Mouse (Mus musculus) bone marrow macrophage, adult 2 months (primary cell): ENCODE data around the gene Vrk3. TPM values are rescaled to one million over a fixed set of nuclear protein-coding genes. Genes with fewer than 3 reads are reported as not detected.

ENCODE experiments used
- H3K27ac ChIP-seq: 2 replicates; pipeline ENCODE4 v1.5.1; 2012; ENCODE audit warnings: low read depth, low read length; ENCODE audit not compliant: insufficient read depth
- H3K4me1 ChIP-seq: 2 replicates; pipeline ENCODE4 v1.6.1; 2012; ENCODE audit warnings: low read length; ENCODE audit not compliant: control insufficient read depth, insufficient read depth
- H3K4me3 ChIP-seq: 2 replicates; pipeline ENCODE4 v1.5.1; 2012; ENCODE audit warnings: mild to moderate bottlenecking, low read length, moderate library complexity; ENCODE audit not compliant: insufficient read depth
- CTCF ChIP-seq: IDR thresholded peaks from 2 replicates; pipeline ENCODE4 v1.5.1; 2012; ENCODE audit warnings: low read depth, mild to moderate bottlenecking, low read length, moderate library complexity
- POLR2A ChIP-seq: IDR thresholded peaks from 2 replicates; pipeline ENCODE4 v1.6.1; 2012; ENCODE audit warnings: mild to moderate bottlenecking, low read depth, low read length, borderline replicate concordance
- polyA plus RNA-seq: library from polyadenylated mRNA; stranded (reverse); fragments of >200 nt; gene quantifications from 2 replicates; pipeline ENCODE4 v1.2.4, GENCODE M21; 2012; ENCODE audit not compliant: missing spikeins, insufficient read depth, insufficient read length

Vrk3 gene
- polyA plus RNA-seq, 1 experiment: 39.8 TPM

- TF ChIP-seq CTCF (no peak), POLR2A (no peak)
- H3K27ac ChIP-seq: peak overlapping the region; percentile 88
Observed at GRCm38 (mm10) chr7:44817441-44817840, 69.2 kb downstream of the Vrk3 start.

DNA sequence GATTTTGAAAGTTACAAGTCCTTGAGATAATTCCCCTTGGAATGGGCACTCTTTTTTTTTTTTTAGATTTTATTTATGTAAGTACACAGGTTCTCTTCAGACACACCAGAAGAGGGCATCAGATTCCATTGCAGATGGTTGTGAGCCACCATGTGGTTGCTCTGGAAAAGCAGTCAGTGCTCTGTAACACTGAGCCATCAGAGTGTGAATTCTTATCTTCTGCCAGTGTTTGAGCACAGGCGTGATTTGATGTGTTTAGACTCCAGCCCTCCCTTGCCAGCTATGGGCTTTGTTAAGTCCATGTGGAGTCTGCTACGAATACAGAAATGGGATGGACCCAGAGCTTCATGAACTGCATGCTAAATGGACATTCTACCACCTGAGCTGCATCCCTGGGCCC lies 70.0 kb downstream of the Vrk3 start:
- TF ChIP-seq POLR2A: no peak
- TF ChIP-seq CTCF: no peak
- Histone ChIP-seq H3K4me3 (peak overlapping the region; percentile 82), H3K4me1 (peaks cover 40% of the 10 kb centered on the region), H3K27ac (peak overlapping the region; percentile 88)

More at GRCm38 (mm10) chr7:44817441-44817840, 69.2 kb downstream of the Vrk3 start:
- peaks cover 34% of the 10 kb centered on the region for H3K4me1 ChIP-seq
- H3K4me3 ChIP-seq: peak overlapping the region; percentile 82

DNA sequence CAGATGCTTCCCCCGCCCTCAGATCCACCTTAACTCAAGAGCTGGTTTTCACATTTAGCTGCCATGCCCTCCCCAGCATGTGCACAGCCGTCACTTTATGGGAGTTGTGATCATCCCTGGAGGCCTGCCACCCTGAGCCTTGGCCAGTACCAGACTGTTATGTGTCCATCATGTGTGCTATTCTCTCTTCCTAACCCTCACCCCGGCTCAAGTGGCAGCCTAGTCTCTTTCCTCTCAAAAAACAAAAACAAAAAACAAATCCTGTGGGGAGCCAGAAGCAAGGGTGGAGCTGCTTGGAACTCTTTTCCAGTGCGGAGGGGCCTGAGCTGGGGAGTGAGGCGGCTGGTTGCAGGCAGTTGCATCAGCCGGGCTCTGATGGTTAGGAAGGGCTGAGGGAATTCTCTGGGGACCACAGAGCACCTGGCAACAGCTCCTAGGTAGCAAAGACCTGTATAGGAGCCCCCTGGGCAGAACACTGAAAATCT lies 70.6 kb downstream of the Vrk3 start:
- Histone ChIP-seq H3K4me3 (peak overlapping the region; percentile 82), H3K27ac (peak overlapping the region; percentile 25; the same call in 1 of the 2 replicates), H3K4me1 (peaks cover 46% of the 10 kb centered on the region)
- no peak for TF ChIP-seq CTCF
- no peak for TF ChIP-seq POLR2A

- Histone ChIP-seq H3K4me1 (peaks cover 45% of the 10 kb centered on the region), H3K27ac (peak overlapping the region; percentile 25; the same call in 1 of the 2 replicates), H3K4me3 (peak overlapping the region; percentile 82)
- no peak for TF ChIP-seq CTCF
- TF ChIP-seq POLR2A: no peak
Observed at GRCm38 (mm10) chr7:44819391-44819790, 71.2 kb downstream of the Vrk3 start.

DNA sequence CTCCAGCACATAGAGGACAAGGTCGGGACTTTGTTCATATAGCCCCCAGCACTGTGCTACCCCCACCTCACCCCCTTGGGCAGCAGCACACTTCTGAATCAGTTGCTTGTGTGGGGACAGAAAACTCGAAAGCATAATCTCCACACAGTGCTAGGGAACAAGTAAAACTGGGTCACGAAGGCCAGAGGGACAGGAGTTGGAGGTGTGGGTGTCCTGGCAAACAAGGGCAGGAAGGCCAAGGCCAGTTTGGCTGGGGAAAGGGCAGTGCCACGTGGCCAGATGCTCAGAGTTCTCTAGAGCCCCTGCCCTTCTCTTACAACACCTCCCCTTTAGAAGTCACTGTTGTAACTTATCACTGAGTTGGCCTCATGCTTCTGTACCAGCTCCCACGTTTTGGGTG lies 71.7 kb downstream of the Vrk3 start:
- Histone ChIP-seq H3K4me1 (peaks cover 46% of the 10 kb centered on the region), H3K4me3 (no peak overlapping the region; the same call in 1 of the 2 replicates), H3K27ac (no peak overlapping the region; the same call in 1 of the 2 replicates)
- TF ChIP-seq POLR2A (no peak), CTCF (no peak)

DNA sequence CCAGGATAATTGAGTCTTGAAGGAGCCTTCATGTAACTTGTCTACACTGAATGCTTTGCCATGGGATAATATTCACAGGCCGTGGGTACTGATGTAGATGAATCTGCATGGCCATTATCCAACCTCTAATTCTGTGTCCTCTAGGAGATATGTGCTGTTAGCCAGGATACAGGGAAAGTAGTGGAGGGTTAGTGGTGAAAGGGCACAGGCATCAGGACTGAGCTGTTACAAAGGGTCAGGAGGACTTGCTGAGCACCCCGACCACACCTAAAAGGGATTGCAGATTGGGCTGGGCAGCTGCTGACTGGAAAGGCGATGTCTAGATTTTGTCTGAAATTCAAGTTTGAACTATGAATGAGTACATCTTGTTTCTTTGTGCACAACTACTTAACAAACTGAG lies 72.3 kb downstream of the Vrk3 start:
- peaks cover 48% of the 10 kb centered on the region for H3K4me1 ChIP-seq
- H3K27ac ChIP-seq: no peak overlapping the region
- no peak overlapping the region for H3K4me3 ChIP-seq
- TF ChIP-seq POLR2A: no peak
- no peak for TF ChIP-seq CTCF

DNA sequence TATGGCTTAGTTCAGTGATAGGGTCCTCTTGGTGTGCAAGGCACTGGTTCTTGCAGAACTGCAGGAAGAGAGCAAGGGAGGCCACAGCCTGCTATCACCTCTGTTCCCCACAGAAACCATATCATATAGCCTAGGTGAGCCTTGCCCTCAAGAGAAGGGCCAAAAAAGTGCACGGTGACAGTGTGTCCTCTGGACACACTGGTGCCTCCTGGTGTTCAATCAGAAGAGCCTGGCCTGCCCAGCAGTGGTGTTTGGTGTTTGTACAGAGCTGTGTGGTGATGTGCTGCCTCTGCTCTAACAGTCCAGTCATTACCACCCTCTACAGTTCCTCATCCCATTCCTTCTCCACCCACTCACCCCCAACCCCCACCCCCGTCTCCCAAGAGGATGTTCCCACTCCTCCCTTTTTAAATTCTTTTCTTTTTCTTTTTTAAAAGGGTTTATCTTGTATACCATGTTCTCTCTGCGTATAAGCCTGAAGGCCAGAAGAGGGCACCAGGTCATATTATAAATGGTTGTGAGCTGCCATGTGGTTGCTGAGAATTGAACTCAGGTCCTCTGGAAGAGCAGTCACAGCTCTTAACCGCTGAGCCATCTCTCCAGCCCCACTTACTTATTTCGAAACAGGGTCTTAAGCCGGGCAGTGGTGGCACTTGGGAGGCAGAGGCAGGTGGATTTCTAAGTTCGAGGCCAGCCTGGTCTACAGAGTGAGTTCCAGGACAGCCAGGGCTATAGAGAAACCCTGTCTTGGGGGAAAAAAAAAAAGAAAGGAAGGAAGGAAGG lies 73.6 kb downstream of the Vrk3 start:
- Histone ChIP-seq H3K27ac (no peak overlapping the region), H3K4me1 (peaks cover 60% of the 10 kb centered on the region), H3K4me3 (no peak overlapping the region)
- TF ChIP-seq POLR2A (no peak), CTCF (no peak; the same call in 1 of the 2 replicates)

GRCm38 (mm10) chr7:44823409-44823808 lies 75.2 kb downstream of the Vrk3 start:
- Histone ChIP-seq H3K4me1 (peaks cover 60% of the 10 kb centered on the region), H3K27ac (no peak overlapping the region)

DNA sequence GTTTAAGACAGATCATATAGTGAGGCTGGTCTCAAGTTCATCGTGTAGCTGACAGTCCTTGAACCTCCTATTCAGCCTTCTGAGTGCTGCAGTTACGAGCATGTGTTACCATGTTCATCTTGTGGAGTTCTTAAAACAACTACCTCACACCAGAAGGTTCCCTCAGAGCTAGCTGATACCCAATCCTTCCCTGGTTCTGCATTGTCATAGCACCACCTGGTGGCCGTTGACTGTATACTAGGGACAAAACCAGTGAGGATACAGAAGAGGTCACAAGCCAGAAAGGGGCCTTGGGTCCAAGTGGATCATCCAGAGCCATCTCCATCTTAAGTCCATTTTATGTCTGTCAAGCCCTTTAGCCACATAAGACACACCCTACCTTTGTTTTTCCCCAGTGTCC lies 76.7 kb downstream of the Vrk3 start:
- peak overlapping the region; percentile 7; the same call in 1 of the 2 replicates for H3K27ac ChIP-seq
- no peak overlapping the region for H3K4me3 ChIP-seq
- H3K4me1 ChIP-seq: peaks cover 53% of the 10 kb centered on the region
- TF ChIP-seq POLR2A (no peak), CTCF (no peak)

More at GRCm38 (mm10) chr7:44823409-44823808, 75.2 kb downstream of the Vrk3 start:
- H3K4me3 ChIP-seq: no peak overlapping the region
- TF ChIP-seq POLR2A: no peak
- TF ChIP-seq CTCF: no peak

- H3K4me1 ChIP-seq: peaks cover 48% of the 10 kb centered on the region
- H3K27ac ChIP-seq: no peak overlapping the region
- TF ChIP-seq CTCF (no peak), POLR2A (no peak)
Observed at GRCm38 (mm10) chr7:44826771-44827170, 78.6 kb downstream of the Vrk3 start.

More at GRCm38 (mm10) chr7:44826771-44827170, 78.6 kb downstream of the Vrk3 start:
- no peak overlapping the region for H3K4me3 ChIP-seq

Other genes starting within 250 kb of the Vrk3 start
- not detected in 2 replicates for gene Mybpc2, start 223.8 kb upstream of the Vrk3 start, polyA plus RNA-seq
- gene Spib, start 216.3 kb upstream of the Vrk3 start, polyA plus RNA-seq: 0.32 and 0.43 TPM in 2 replicates
- gene Pold1, start 199.6 kb upstream of the Vrk3 start, polyA plus RNA-seq: 18.7 and 25.8 TPM in 2 replicates
- 98.8 and 104 TPM in 2 replicates for gene Nr1h2, start 194.5 kb upstream of the Vrk3 start, polyA plus RNA-seq
- gene Napsa, start 176.0 kb upstream of the Vrk3 start, polyA plus RNA-seq: 218 and 224 TPM in 2 replicates
- 0.36 and 1.6 TPM in 2 replicates for gene Kcnc3, start 157.7 kb upstream of the Vrk3 start, polyA plus RNA-seq
- not detected in 2 replicates for gene Myh14, start 77.6 kb upstream of the Vrk3 start, polyA plus RNA-seq
- gene Izumo2, start 39.7 kb upstream of the Vrk3 start, polyA plus RNA-seq: not detected in 2 replicates
- 0.71 and 0.81 TPM in 2 replicates for gene Zfp473, start 2.6 kb downstream of the Vrk3 start, polyA plus RNA-seq
- gene Nup62, start 67.7 kb downstream of the Vrk3 start, polyA plus RNA-seq: 30.8 and 36.7 TPM in 2 replicates
- 1.2 and 3.5 TPM in 2 replicates for gene Il4i1, start 68.0 kb downstream of the Vrk3 start, polyA plus RNA-seq
- gene Atf5, start 68.2 kb downstream of the Vrk3 start, polyA plus RNA-seq: 28.4 and 32.8 TPM in 2 replicates
- 36.9 and 45.3 TPM in 2 replicates for gene Akt1s1, start 100.6 kb downstream of the Vrk3 start, polyA plus RNA-seq
- 69.5 and 76.1 TPM in 2 replicates for gene Tbc1d17, start 100.7 kb downstream of the Vrk3 start, polyA plus RNA-seq
- 31.2 and 48.7 TPM in 2 replicates for gene Pnkp, start 108.7 kb downstream of the Vrk3 start, polyA plus RNA-seq
- 90.1 and 105 TPM in 2 replicates for gene Ptov1, start 121.4 kb downstream of the Vrk3 start, polyA plus RNA-seq
- 32.3 and 33.4 TPM in 2 replicates for gene Med25, start 144.3 kb downstream of the Vrk3 start, polyA plus RNA-seq
- gene Fuz, start 147.7 kb downstream of the Vrk3 start, polyA plus RNA-seq: 11.3 and 14.1 TPM in 2 replicates
- 42.3 and 56.7 TPM in 2 replicates for gene Ap2a1, start 181.1 kb downstream of the Vrk3 start, polyA plus RNA-seq
- not detected in 2 replicates for gene Tsks, start 194.8 kb downstream of the Vrk3 start, polyA plus RNA-seq
- 0.99 and 2.3 TPM in 2 replicates for gene Cpt1c, start 226.4 kb downstream of the Vrk3 start, polyA plus RNA-seq
- gene Prmt1, start 238.2 kb downstream of the Vrk3 start, polyA plus RNA-seq: 54.4 and 61.6 TPM in 2 replicates
- 91.0 and 94.7 TPM in 2 replicates for gene Irf3, start 249.2 kb downstream of the Vrk3 start, polyA plus RNA-seq